Mouse (Mus musculus) heart, embryonic 11.5 days (tissue): ENCODE measurements around the gene Spata25. TPM values are rescaled to one million over a fixed set of nuclear protein-coding genes. Genes with fewer than 3 reads are reported as not detected.

Experiments
- ATAC-seq: fragments of 200-750 bp; cut with Nextera tagmentation; replicated peaks from 2 replicates; pipeline ENCODE4 v1.8.0; 2017; ENCODE audit warnings: moderate library complexity; ENCODE audit not compliant: insufficient number of reproducible peaks, low FRiP score, low TSS enrichment
- H3K27ac ChIP-seq: fragments of 300-500 bp; sonication (generic); 2 replicates; pipeline ENCODE4 v1.5.1; 2014; ENCODE audit warnings: mild to moderate bottlenecking, low read depth, low read length
- H3K27me3 ChIP-seq: fragments of 300-500 bp; sonication (generic); 2 replicates; pipeline ENCODE4 v1.6.1; 2014; ENCODE audit warnings: mild to moderate bottlenecking, low read length, mixed read lengths; ENCODE audit not compliant: control insufficient read depth, insufficient read depth
- H3K36me3 ChIP-seq: fragments of 300-500 bp; sonication (generic); 2 replicates; pipeline ENCODE4 v1.6.1; 2014; ENCODE audit warnings: mild to moderate bottlenecking, low read length, moderate library complexity, mixed read lengths; ENCODE audit not compliant: control insufficient read depth, insufficient read depth
- H3K4me1 ChIP-seq: fragments of 300-500 bp; sonication (generic); 2 replicates; pipeline ENCODE4 v1.6.1; 2014; ENCODE audit warnings: low read length; ENCODE audit not compliant: control insufficient read depth, insufficient read depth
- H3K4me2 ChIP-seq: fragments of 300-500 bp; sonication (generic); 2 replicates; pipeline ENCODE4 v1.6.1; 2014; ENCODE audit warnings: mild to moderate bottlenecking, moderate library complexity
- H3K4me3 ChIP-seq: fragments of 300-500 bp; sonication (generic); 2 replicates; pipeline ENCODE4 v1.5.1; 2014; ENCODE audit warnings: low read depth, low read length
- H3K9ac ChIP-seq: fragments of 300-500 bp; sonication (generic); 2 replicates; pipeline ENCODE4 v1.6.1; 2014; ENCODE audit warnings: mild to moderate bottlenecking, low read depth, low read length, moderate library complexity
- H3K9me3 ChIP-seq: fragments of 300-500 bp; sonication (generic); replicated peaks from 2 replicates; pipeline ENCODE4 v1.6.1; 2016; ENCODE audit warnings: low read length; ENCODE audit not compliant: control insufficient read depth
- WGBS: fragments of 180-500 bp; shearing (Covaris S2); extraction: QIAGEN DNeasy Blood & Tissue Kit; methylation state at CpG from one replicate; pipeline ENCODE4 v1.1.7; 2014; ENCODE audit not compliant: insufficient replicate concordance; 5-methylcytosine and 5-hydroxymethylcytosine counted together
- polyA plus RNA-seq: library from polyadenylated mRNA; unstranded; fragments of >200 nt; fragmentation: Nextera tagmentation; extraction: Ambion mirVana; gene quantifications from 2 replicates; pipeline ENCODE4 v1.2.1, GENCODE M21; 2014

Spata25 gene
- polyA plus RNA-seq, 1 experiment from 2014 or later: not detected

DNA sequence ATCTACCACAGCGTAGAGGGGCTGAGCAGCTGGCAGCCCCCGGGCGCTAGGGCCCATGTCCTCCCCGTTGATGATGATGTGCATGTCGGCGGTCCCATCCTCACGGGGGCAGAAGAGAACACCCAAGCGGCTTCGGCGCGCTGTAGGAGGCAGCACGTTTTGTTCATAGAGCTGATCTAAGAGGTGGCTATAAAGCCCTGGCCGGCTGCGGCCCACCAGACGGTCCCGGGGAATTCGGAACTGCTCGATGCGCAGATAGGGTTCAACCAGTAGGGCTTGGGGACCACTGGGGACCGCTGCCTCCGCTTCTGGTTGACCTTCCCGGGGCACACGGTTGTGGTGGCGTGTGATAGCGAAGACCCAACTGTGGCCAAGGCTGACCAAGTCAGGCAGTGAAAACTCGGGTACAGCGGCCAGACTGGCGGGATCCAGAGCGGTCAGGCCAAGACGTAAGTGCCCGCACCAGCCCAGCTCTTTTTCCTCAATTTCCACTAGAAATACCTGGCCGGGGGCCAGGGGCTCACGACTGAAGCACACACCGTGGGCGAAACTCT, 4.5 kb upstream of the Spata25 start, which contains the start of gene Ctsa:
Gene Ctsa, plus strand, starts transcription at position 126 of the 554 bp plus-strand sequence.
- H3K27ac ChIP-seq: peak within 1 kb of the TSS; percentile 97

DNA sequence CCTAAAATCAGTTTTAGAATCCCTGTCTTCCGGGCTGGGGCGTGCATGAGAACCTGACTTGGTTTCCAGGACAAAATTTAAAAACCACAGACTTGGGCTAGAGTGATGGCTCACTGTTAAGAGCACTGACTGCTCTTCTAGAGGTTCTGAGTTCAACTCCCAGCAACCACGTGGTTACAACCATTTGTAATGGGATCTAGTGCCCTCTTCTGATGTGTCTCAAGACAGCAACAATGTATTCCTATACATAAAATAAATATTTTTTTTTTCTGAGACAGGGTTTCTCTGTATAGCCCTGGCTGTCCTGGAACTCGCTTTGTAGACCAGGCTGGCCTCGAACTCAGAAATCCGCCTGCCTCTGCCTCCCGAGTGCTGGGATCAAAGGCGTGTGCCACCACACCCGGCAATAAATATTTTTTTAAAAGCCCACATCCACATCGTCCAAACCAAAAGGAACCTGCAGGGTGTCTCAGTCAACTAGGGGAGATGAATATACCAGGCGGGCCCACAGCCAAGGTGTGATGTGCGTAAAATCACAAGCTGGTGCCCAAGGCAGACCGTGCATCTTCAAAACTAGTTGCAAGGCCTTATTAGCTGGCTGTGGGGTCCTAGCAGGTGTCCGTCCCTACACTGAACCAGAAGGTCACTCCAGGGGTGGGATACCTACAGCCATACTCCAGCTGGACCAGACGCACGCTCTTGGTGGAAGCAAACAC, 3.9 kb upstream of the Spata25 start:
- peaks cover 4% of the 10 kb centered on the region; the same call in 1 of the 2 replicates for H3K36me3 ChIP-seq
- H3K4me3 ChIP-seq: peak overlapping the region; percentile 72
- H3K4me2 ChIP-seq: peak overlapping the region; percentile 98
- 55% methylated on average over 16 of the region's 16 CpGs for WGBS
- ATAC-seq: no peak
- H3K9ac ChIP-seq: peak overlapping the region; percentile 96
- H3K9me3 ChIP-seq: no peaks in the 10 kb centered on the region
- peaks cover 10% of the 10 kb centered on the region for H3K4me1 ChIP-seq
- H3K27me3 ChIP-seq: no peaks in the 10 kb centered on the region
- H3K27ac ChIP-seq: peak overlapping the region; percentile 97

More for the DNA sequence above, 4.5 kb upstream of the Spata25 start, which contains the start of gene Ctsa:
- peak; percentile 56 for ATAC-seq
- Histone ChIP-seq H3K4me1 (peaks cover 10% of the 10 kb centered on the region), H3K4me2 (peak within 1 kb of the TSS; percentile 98), H3K36me3 (peaks cover 7% of the 10 kb centered on the region; the same call in 1 of the 2 replicates), H3K27me3 (no peaks in the 10 kb centered on the region), H3K9me3 (no peaks in the 10 kb centered on the region), H3K4me3 (peak within 1 kb of the TSS; percentile 72), H3K9ac (peak within 1 kb of the TSS; percentile 96)
- WGBS: under 1% methylated on average over 35 of the region's 35 CpGs

- H3K4me2 ChIP-seq: no peak overlapping the region; the same call in 1 of the 2 replicates
- no peak overlapping the region for H3K27ac ChIP-seq
- no peak overlapping the region for H3K9ac ChIP-seq
- no peaks in the 10 kb centered on the region for H3K27me3 ChIP-seq
- H3K9me3 ChIP-seq: no peaks in the 10 kb centered on the region
- no peak overlapping the region for H3K4me3 ChIP-seq
- ATAC-seq: no peak
- WGBS: 84% methylated on average over 10 of the region's 10 CpGs
- H3K36me3 ChIP-seq: no peaks in the 10 kb centered on the region; the same call in 1 of the 2 replicates
- H3K4me1 ChIP-seq: peaks cover 10% of the 10 kb centered on the region
These were observed 2.7 kb upstream of the Spata25 start for GRCm38 (mm10) chr2:164831029-164831428.

GRCm38 (mm10) chr2:164829090-164829489, 753 bp upstream of the Spata25 start:
- H3K9me3 ChIP-seq: no peaks in the 10 kb centered on the region
- ATAC-seq: no peak
- H3K9ac ChIP-seq: no peak overlapping the region
- no peaks in the 10 kb centered on the region for H3K27me3 ChIP-seq
- no peak overlapping the region for H3K4me3 ChIP-seq
- H3K36me3 ChIP-seq: peaks cover 9% of the 10 kb centered on the region
- H3K4me2 ChIP-seq: no peak overlapping the region
- whole genome bisulfite sequencing: 98% methylated on average over 1 of the region's 1 CpGs
- H3K4me1 ChIP-seq: peaks cover 4% of the 10 kb centered on the region; the same call in 1 of the 2 replicates
- H3K27ac ChIP-seq: no peak overlapping the region

GRCm38 (mm10) chr2:164827146-164827850, 1.0 kb downstream of the Spata25 start:
- H3K27ac ChIP-seq: no peak overlapping the region
- no peak for ATAC-seq
- H3K9ac ChIP-seq: no peak overlapping the region
- 83% methylated on average over 16 of the region's 16 CpGs for WGBS
- H3K9me3 ChIP-seq: no peaks in the 10 kb centered on the region
- H3K27me3 ChIP-seq: no peaks in the 10 kb centered on the region
- H3K4me1 ChIP-seq: peaks cover 1% of the 10 kb centered on the region; the same call in 1 of the 2 replicates
- H3K4me2 ChIP-seq: no peak overlapping the region
- H3K36me3 ChIP-seq: peaks cover 9% of the 10 kb centered on the region
- H3K4me3 ChIP-seq: no peak overlapping the region

- Histone ChIP-seq H3K9me3 (no peaks in the 10 kb centered on the region), H3K4me1 (no peaks in the 10 kb centered on the region), H3K27ac (no peak overlapping the region), H3K4me3 (no peak overlapping the region), H3K4me2 (no peak overlapping the region), H3K36me3 (peaks cover 9% of the 10 kb centered on the region), H3K27me3 (no peaks in the 10 kb centered on the region), H3K9ac (no peak overlapping the region)
- whole genome bisulfite sequencing: 95% methylated on average over 17 of the region's 17 CpGs
- ATAC-seq: no peak
These were observed 2.8 kb downstream of the Spata25 start for GRCm38 (mm10) chr2:164825521-164825920.

DNA sequence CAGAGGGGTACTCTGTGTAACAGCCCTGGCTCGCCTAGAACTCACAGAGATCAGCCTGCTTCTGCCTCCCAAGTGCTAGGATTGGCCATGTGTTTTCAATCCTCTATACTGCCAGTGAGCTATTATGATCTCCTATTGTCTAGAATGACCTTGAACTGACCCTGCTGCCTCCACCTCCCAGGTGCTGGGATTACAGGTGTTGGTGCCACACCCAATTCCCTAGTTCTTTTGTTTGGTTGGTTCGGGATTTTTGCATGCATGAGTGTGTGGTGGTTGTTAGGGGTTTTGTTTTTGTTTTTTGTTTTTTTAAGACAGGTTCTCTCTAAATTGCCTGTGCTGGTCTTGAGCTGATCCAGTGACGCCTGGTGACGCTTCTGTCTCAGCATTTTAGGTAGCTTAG, 4.4 kb downstream of the Spata25 start:
- no peaks in the 10 kb centered on the region for H3K9me3 ChIP-seq
- no peaks in the 10 kb centered on the region for H3K27me3 ChIP-seq
- H3K36me3 ChIP-seq: peaks cover 9% of the 10 kb centered on the region; the same call in 1 of the 2 replicates
- H3K4me1 ChIP-seq: no peaks in the 10 kb centered on the region
- no peak overlapping the region for H3K27ac ChIP-seq
- no peak for ATAC-seq
- 92% methylated on average over 4 of the region's 4 CpGs for WGBS
- no peak overlapping the region for H3K9ac ChIP-seq
- H3K4me2 ChIP-seq: peak overlapping the region; percentile 61; the same call in 1 of the 2 replicates
- no peak overlapping the region for H3K4me3 ChIP-seq

DNA sequence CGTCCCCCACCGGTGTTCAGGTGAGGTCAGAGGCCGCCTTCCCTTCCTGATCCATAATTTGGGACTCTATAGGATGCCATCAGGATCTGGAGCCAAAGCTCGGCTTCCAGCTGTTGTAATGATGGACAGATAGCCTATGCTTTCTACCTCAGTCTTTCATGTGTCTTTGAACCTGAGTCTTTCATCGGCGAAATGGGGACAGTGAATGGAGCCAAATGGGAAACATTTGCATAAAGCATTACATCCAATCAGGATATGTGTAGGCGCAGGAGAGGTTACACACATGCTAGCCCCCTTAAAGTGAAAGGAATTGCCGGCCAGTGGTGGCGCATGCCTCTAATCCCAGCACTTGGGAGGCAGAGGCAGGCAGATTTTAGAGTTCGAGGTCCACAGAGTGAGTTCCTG, 5.2 kb downstream of the Spata25 start:
- no peaks in the 10 kb centered on the region for H3K4me1 ChIP-seq
- no peaks in the 10 kb centered on the region for H3K27me3 ChIP-seq
- WGBS: 2% methylated on average over 10 of the region's 10 CpGs
- H3K4me2 ChIP-seq: peak overlapping the region; percentile 61
- peak overlapping the region; percentile 73 for H3K9ac ChIP-seq
- peak; percentile 44 for ATAC-seq
- peak overlapping the region; percentile 66 for H3K27ac ChIP-seq
- peak overlapping the region; percentile 63 for H3K4me3 ChIP-seq
- peaks cover 9% of the 10 kb centered on the region; the same call in 1 of the 2 replicates for H3K36me3 ChIP-seq
- H3K9me3 ChIP-seq: no peaks in the 10 kb centered on the region
